Mouse (Mus musculus): ENCODE results near the gene N4bp2l2. TPM values are rescaled to one million over a fixed set of nuclear protein-coding genes. Genes with fewer than 3 reads are reported as not detected.

N4bp2l2 gene
- polyA plus RNA-seq, 1 experiment from 2014 or later, result 25.5 TPM

DNA sequence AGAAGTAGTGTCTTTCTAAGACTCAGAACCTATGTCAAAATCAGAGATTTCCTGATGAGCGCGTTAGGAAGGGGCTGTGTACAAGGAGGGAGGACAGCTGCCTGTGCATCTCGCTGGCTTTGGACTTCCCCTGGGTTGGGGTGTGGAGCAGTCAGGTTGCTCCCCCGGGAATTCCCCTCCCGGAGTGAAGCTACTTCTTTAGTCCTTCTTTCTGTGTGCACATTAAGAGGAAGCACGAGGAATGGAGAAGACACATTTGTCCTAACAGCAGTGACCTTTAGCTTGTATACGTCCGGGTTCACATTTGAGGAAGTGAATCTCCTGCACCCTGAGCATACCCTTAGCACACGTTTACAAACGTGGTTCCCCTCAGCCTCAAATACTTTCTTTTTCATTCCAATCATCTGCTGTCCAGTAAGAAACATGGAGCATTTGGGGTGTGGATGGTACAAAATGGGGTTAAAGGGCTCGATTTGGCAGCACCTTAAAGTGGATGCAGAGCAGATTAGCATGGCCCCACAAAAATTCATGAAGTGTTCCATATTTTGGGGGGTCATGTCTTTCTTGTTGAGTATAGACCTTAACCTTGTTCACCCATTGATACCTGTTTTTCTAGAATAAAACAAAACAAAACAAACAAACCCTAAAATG lies 70.5 kb downstream of the N4bp2l2 start:
- WGBS, result 56% methylated on average over 11 of the region's 11 CpGs
- no peaks in the 10 kb centered on the region for H3K36me3 ChIP-seq (ENCODE audit: control insufficient read depth, insufficient read depth, low read length)
- H3K4me3 ChIP-seq (ENCODE audit: low read length), result no peak overlapping the region
- H3K9ac ChIP-seq (ENCODE audit: low read depth, low read length), result no peak overlapping the region
- H3K4me1 ChIP-seq (ENCODE audit: control insufficient read depth, insufficient read depth, low read depth, low read length), result peaks cover 12% of the 10 kb centered on the region
- no peak for ATAC-seq
- H3K27ac ChIP-seq (ENCODE audit: low read depth, low read length), result no peak overlapping the region
- no peaks in the 10 kb centered on the region for H3K27me3 ChIP-seq (replicated peaks; ENCODE audit: control insufficient read depth, insufficient read depth, low read length)
- no peaks in the 10 kb centered on the region for H3K9me3 ChIP-seq (ENCODE audit: control insufficient read depth, low read length)
- no peak overlapping the region for H3K4me2 ChIP-seq (ENCODE audit: low read length)

DNA sequence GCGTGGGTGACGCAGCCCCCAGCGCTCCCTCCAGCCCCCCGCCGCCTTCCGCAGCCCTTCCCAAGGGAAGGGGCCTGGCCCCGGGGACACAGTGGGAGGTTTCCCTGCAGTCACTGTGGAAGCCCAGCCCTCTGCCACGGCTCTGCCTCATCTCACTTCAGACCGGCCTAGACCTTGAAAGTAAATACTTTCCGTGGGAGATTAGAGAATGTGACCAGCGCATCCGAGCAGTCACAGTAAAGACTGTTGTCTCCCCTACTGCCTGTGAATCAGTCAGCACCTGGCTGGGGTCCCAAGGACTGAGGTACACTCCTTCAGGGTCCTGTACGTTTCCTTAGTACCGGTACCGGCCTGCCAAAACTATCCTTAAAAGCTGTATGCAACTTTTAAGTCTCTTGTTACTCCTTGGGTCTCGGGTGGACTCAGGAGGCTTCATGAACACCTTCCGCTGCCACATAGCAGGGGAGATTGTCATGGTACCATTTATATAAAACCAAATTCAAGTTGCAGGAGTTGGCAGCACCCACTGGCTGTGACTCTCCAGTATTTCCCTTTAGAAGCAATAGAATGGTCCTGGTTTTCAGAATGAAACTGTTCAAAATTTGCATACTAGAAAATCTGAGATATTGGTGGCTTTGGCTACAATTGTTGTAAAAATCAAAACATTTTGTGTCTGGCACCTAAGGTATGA lies 71.2 kb downstream of the N4bp2l2 start:
- H3K36me3 ChIP-seq (ENCODE audit: control insufficient read depth, insufficient read depth, low read length), result no peaks in the 10 kb centered on the region
- ATAC-seq, result peak; percentile 73

DNA sequence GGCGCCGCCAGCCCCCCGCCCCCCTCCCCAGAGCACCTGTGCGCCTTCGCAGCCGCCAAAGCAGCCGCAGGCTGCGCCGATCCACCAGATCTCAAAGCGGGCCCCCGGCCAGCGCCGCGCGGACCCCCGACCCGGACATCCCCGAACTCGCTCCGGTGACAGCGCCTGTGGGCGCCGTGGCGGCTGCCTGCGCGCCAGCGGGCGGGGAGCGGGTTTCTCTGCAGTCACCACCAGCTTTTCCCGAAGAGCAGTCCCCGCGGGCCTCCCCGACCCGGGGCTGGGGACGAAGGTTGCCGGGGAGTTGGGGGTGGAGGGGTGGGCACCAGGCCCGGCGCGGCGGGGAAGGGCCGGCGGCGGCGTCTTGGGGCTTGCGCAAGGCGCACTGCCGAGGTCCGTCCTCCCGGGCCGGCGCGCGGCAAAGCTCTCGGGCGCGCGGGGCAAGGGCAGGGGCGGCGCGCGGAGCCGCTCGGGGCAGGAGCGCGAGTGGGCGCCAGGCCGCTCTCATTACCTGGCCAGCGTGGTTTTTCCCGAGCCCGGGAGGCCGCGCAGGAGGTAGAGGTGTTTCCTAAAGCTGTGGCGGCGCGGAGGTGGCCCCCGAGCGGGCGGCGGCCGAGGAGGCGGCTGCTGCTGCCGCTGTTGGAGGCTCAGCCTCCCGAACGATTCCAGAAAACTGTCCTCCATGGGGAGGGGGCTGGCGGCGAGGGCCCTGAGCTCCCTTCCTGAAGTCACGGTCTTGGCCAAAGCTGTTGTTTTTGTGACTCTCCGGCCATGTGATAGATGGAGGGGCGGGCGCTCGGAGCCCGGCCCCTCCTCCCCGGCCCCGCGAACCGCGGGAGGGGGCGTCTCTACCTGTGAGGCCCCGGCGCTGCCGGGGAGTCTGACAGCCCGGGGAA lies 72.0 kb downstream of the N4bp2l2 start:
- no peaks in the 10 kb centered on the region for H3K9me3 ChIP-seq (ENCODE audit: control insufficient read depth, low read length)
- WGBS, result under 1% methylated on average over 67 of the region's 102 CpGs
- ATAC-seq, result peak; percentile 89
- peak overlapping the region; percentile 90 for H3K9ac ChIP-seq (ENCODE audit: low read depth, low read length)
- peaks cover 12% of the 10 kb centered on the region for H3K4me1 ChIP-seq (ENCODE audit: control insufficient read depth, insufficient read depth, low read depth, low read length)
- peak overlapping the region; percentile 69 for H3K27ac ChIP-seq (ENCODE audit: low read depth, low read length)
- H3K27me3 ChIP-seq (replicated peaks; ENCODE audit: control insufficient read depth, insufficient read depth, low read length), result no peaks in the 10 kb centered on the region
- peak overlapping the region; percentile 92 for H3K4me3 ChIP-seq (ENCODE audit: low read length)
- peak overlapping the region; percentile 98 for H3K4me2 ChIP-seq (ENCODE audit: low read length)
- H3K36me3 ChIP-seq (ENCODE audit: control insufficient read depth, insufficient read depth, low read length), result no peaks in the 10 kb centered on the region

More for the DNA sequence above, 71.2 kb downstream of the N4bp2l2 start:
- Histone ChIP-seq H3K4me1 (ENCODE audit: control insufficient read depth, insufficient read depth, low read depth, low read length) (peaks cover 12% of the 10 kb centered on the region), H3K4me3 (ENCODE audit: low read length) (peak overlapping the region; percentile 92), H3K9me3 (ENCODE audit: control insufficient read depth, low read length) (no peaks in the 10 kb centered on the region), H3K27ac (ENCODE audit: low read depth, low read length) (peak overlapping the region; percentile 69; the same call in 1 of the 2 replicates), H3K9ac (ENCODE audit: low read depth, low read length) (peak overlapping the region; percentile 90), H3K4me2 (ENCODE audit: low read length) (peak overlapping the region; percentile 98), H3K27me3 (replicated peaks; ENCODE audit: control insufficient read depth, insufficient read depth, low read length) (no peaks in the 10 kb centered on the region)
- WGBS, result 6% methylated on average over 17 of the region's 17 CpGs

DNA sequence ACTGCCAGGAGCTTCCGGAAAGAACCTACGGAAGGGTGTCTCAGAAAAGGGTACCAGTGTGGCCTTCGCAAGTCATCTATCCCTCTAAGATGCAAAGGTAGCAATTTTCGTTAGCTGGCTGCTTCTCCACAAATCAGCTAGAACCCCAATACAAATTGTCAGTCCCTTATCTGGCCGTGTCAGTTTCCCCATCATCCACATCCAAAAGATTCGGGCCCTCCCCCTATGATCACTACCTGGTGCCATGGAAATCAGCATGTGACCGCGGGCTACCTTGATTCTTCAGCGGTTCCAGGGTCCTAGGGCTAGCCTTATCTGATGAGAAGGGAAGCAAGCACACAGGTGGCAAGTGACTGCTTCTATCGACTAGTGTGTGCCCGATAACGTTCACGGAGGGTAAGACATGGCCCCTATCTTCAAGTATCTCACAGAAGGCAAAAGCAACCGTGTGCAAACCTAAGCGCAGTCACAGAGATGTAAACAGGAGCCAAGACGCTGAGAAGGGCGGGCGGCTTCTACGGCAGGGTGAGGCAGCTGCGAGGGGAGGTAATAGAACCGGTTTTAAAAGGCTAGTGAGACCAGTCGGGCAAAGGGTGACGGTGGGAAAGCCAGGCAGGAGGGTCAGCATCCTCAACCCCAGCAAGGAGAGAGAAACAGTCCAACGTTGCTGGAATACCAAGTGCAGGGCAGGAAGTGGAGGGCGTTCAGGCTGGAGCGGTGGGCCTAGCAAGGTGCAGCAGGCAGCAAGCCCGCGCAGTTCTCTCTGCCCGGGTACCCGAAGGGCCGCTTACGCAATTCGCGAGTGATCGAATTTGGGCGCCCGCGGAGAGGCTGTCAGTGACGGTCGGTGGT lies 72.9 kb downstream of the N4bp2l2 start:
- Histone ChIP-seq H3K9ac (ENCODE audit: low read depth, low read length) (peak overlapping the region; percentile 90), H3K9me3 (ENCODE audit: control insufficient read depth, low read length) (no peaks in the 10 kb centered on the region), H3K27me3 (replicated peaks; ENCODE audit: control insufficient read depth, insufficient read depth, low read length) (no peaks in the 10 kb centered on the region), H3K36me3 (ENCODE audit: control insufficient read depth, insufficient read depth, low read length) (no peaks in the 10 kb centered on the region), H3K4me2 (ENCODE audit: low read length) (peak overlapping the region; percentile 98), H3K4me1 (ENCODE audit: control insufficient read depth, insufficient read depth, low read depth, low read length) (peaks cover 12% of the 10 kb centered on the region), H3K4me3 (ENCODE audit: low read length) (peak overlapping the region; percentile 92), H3K27ac (ENCODE audit: low read depth, low read length) (peak overlapping the region; percentile 69)
- peak; percentile 63 for ATAC-seq
- WGBS, result 11% methylated on average over 37 of the region's 40 CpGs

GRCm38 (mm10) chr5:150592186-150592903 lies 73.6 kb downstream of the N4bp2l2 start:
- 78% methylated on average over 13 of the region's 13 CpGs for WGBS
- Histone ChIP-seq H3K9me3 (ENCODE audit: control insufficient read depth, low read length) (no peaks in the 10 kb centered on the region), H3K4me2 (ENCODE audit: low read length) (peak overlapping the region; percentile 98), H3K4me3 (ENCODE audit: low read length) (peak overlapping the region; percentile 92), H3K9ac (ENCODE audit: low read depth, low read length) (no peak overlapping the region), H3K36me3 (ENCODE audit: control insufficient read depth, insufficient read depth, low read length) (no peaks in the 10 kb centered on the region), H3K4me1 (ENCODE audit: control insufficient read depth, insufficient read depth, low read depth, low read length) (peaks cover 12% of the 10 kb centered on the region), H3K27me3 (replicated peaks; ENCODE audit: control insufficient read depth, insufficient read depth, low read length) (no peaks in the 10 kb centered on the region), H3K27ac (ENCODE audit: low read depth, low read length) (no peak overlapping the region)
- no peak for ATAC-seq

DNA sequence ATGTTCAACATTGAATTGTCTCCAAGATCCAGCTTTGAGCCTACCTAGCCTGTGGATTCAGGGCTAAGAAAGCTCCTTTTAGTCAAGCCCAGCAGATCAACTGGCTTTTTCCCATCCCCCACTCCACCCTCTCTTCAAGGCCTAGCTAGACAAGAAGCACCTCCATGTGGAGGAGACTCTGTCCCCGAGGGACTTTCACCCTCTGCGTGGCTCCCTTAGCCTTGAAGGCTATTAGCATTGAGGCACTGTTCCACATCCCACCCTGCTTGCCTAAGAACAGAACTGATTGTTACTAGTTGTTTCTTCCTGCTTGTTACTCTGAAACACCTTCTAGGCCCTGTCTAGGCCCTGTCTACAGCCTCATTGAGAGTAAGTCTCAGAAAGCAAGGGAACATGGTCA lies 76.0 kb downstream of the N4bp2l2 start:
- ATAC-seq, result no peak
- Histone ChIP-seq H3K4me3 (ENCODE audit: low read length) (no peak overlapping the region), H3K9me3 (ENCODE audit: control insufficient read depth, low read length) (no peaks in the 10 kb centered on the region), H3K36me3 (ENCODE audit: control insufficient read depth, insufficient read depth, low read length) (no peaks in the 10 kb centered on the region), H3K27ac (ENCODE audit: low read depth, low read length) (no peak overlapping the region), H3K4me1 (ENCODE audit: control insufficient read depth, insufficient read depth, low read depth, low read length) (peaks cover 12% of the 10 kb centered on the region), H3K9ac (ENCODE audit: low read depth, low read length) (no peak overlapping the region), H3K4me2 (ENCODE audit: low read length) (no peak overlapping the region), H3K27me3 (replicated peaks; ENCODE audit: control insufficient read depth, insufficient read depth, low read length) (no peaks in the 10 kb centered on the region)
- WGBS, result 80% methylated on average over 2 of the region's 2 CpGs

- Histone ChIP-seq H3K27ac (ENCODE audit: low read depth, low read length) (no peak overlapping the region), H3K9ac (ENCODE audit: low read depth, low read length) (no peak overlapping the region), H3K4me1 (ENCODE audit: control insufficient read depth, insufficient read depth, low read depth, low read length) (no peaks in the 10 kb centered on the region), H3K9me3 (ENCODE audit: control insufficient read depth, low read length) (no peaks in the 10 kb centered on the region), H3K27me3 (replicated peaks; ENCODE audit: control insufficient read depth, insufficient read depth, low read length) (no peaks in the 10 kb centered on the region), H3K4me2 (ENCODE audit: low read length) (no peak overlapping the region), H3K4me3 (ENCODE audit: low read length) (no peak overlapping the region), H3K36me3 (ENCODE audit: control insufficient read depth, insufficient read depth, low read length) (no peaks in the 10 kb centered on the region)
- no peak for ATAC-seq
- 49% methylated on average over 6 of the region's 6 CpGs for WGBS
Measured at GRCm38 (mm10) chr5:150584337-150584729, 81.7 kb downstream of the N4bp2l2 start.

GRCm38 (mm10) chr5:150583622-150584336 lies 82.2 kb downstream of the N4bp2l2 start:
- Histone ChIP-seq H3K4me3 (ENCODE audit: low read length) (no peak overlapping the region), H3K27ac (ENCODE audit: low read depth, low read length) (no peak overlapping the region), H3K27me3 (replicated peaks; ENCODE audit: control insufficient read depth, insufficient read depth, low read length) (no peaks in the 10 kb centered on the region), H3K36me3 (ENCODE audit: control insufficient read depth, insufficient read depth, low read length) (no peaks in the 10 kb centered on the region), H3K4me2 (ENCODE audit: low read length) (no peak overlapping the region), H3K9me3 (ENCODE audit: control insufficient read depth, low read length) (no peaks in the 10 kb centered on the region), H3K9ac (ENCODE audit: low read depth, low read length) (no peak overlapping the region), H3K4me1 (ENCODE audit: control insufficient read depth, insufficient read depth, low read depth, low read length) (no peaks in the 10 kb centered on the region)
- no peak for ATAC-seq
- 63% methylated on average over 5 of the region's 5 CpGs for WGBS

Data from hindbrain, embryonic 16.5 days (tissue).